Mouse (Mus musculus) E14TG2a.4 (cell line): ENCODE results near the gene Swsap1.

Experiments used
- CTCF ChIP-seq: conservative IDR thresholded peaks from 2 replicates; pipeline ENCODE4 v1.5.1; 2014; ENCODE audit warnings: low read length
- NANOG ChIP-seq: IDR thresholded peaks from 2 replicates; pipeline ENCODE4 v1.6.1; 2014; ENCODE audit warnings: borderline replicate concordance, low read length, mixed read lengths
- POU5F1 ChIP-seq: IDR thresholded peaks from 2 replicates; pipeline ENCODE4 v1.6.1; 2014; ENCODE audit warnings: low read length, borderline replicate concordance

GRCm38 (mm10) chr9:21960135-21960534 lies 4.6 kb downstream of the Swsap1 start:
- TF ChIP-seq CTCF = no peak
- no peak for TF ChIP-seq POU5F1
- TF ChIP-seq NANOG = no peak
